Mouse (Mus musculus) embryonic facial prominence, embryonic 14.5 days (tissue): ENCODE results near the gene Ntm. TPM values are rescaled to one million over a fixed set of nuclear protein-coding genes. Genes with fewer than 3 reads are reported as not detected.

ENCODE experiments used
- ATAC-seq: fragments of 200-750 bp; cut with Nextera tagmentation; 2 replicates; pipeline ENCODE4 v1.8.0; 2017; ENCODE audit warnings: low read depth, moderate number of reproducible peaks, moderate TSS enrichment
- DNase-seq: peaks from one replicate; pipeline ENCODE4 v3.0.0-alpha.2; 2015; ENCODE audit warnings: low spot score
- H3K27ac ChIP-seq: fragments of 300-500 bp; sonication (generic); replicated peaks from 2 replicates; pipeline ENCODE4 v1.5.1; 2014; ENCODE audit warnings: low read depth, mild to moderate bottlenecking, low read length, moderate library complexity
- H3K27me3 ChIP-seq: fragments of 300-500 bp; sonication (generic); replicated peaks from 2 replicates; pipeline ENCODE4 v1.6.1; 2014; ENCODE audit warnings: low read length; ENCODE audit not compliant: control insufficient read depth, insufficient read depth
- H3K36me3 ChIP-seq: fragments of 300-500 bp; sonication (generic); 2 replicates; pipeline ENCODE4 v1.6.1; 2014; ENCODE audit warnings: low read length, mixed read lengths; ENCODE audit not compliant: control insufficient read depth, insufficient read depth
- H3K4me1 ChIP-seq: fragments of 300-500 bp; sonication (generic); 2 replicates; pipeline ENCODE4 v1.6.1; 2014; ENCODE audit warnings: antibody characterized with exemption, low read length; ENCODE audit not compliant: control insufficient read depth, insufficient read depth
- H3K4me2 ChIP-seq: fragments of 300-500 bp; sonication (generic); 2 replicates; pipeline ENCODE4 v1.6.1; 2014; ENCODE audit warnings: low read depth, mild to moderate bottlenecking, low read length, moderate library complexity, mixed read lengths
- H3K4me3 ChIP-seq: fragments of 300-500 bp; sonication (generic); 2 replicates; pipeline ENCODE4 v1.5.1; 2014; ENCODE audit warnings: low read depth, mild to moderate bottlenecking, low read length
- H3K9ac ChIP-seq: fragments of 300-500 bp; sonication (generic); 2 replicates; pipeline ENCODE4 v1.6.1; 2014; ENCODE audit warnings: low read depth, mild to moderate bottlenecking, low read length, moderate library complexity, mixed read lengths
- H3K9me3 ChIP-seq: fragments of 300-500 bp; sonication (generic); 2 replicates; pipeline ENCODE4 v1.6.1; 2016; ENCODE audit warnings: low read length; ENCODE audit not compliant: control insufficient read depth
- WGBS: fragments of 180-500 bp; shearing (Covaris S2); extraction: QIAGEN DNeasy Blood & Tissue Kit; methylation state at CpG from one replicate; pipeline ENCODE4 v1.1.7; 2014; 5-methylcytosine and 5-hydroxymethylcytosine counted together
- polyA plus RNA-seq: library from polyadenylated mRNA; unstranded; fragments of >200 nt; fragmentation: Nextera tagmentation; extraction: Ambion mirVana; gene quantifications from 2 replicates; pipeline ENCODE4 v1.2.1, GENCODE M21; 2014

Gene Ntm
- polyA plus RNA-seq, 1 experiment from 2014 or later = 28.2 TPM

GRCm38 (mm10) chr9:29267663-29268062 lies 695.3 kb downstream of the Ntm start:
- Histone ChIP-seq H3K9ac (no peak overlapping the region), H3K4me1 (no peaks in the 10 kb centered on the region), H3K27ac (no peak overlapping the region), H3K4me3 (no peak overlapping the region), H3K9me3 (no peaks in the 10 kb centered on the region), H3K27me3 (no peaks in the 10 kb centered on the region), H3K4me2 (no peak overlapping the region), H3K36me3 (no peaks in the 10 kb centered on the region)
- WGBS = 47% methylated on average over 3 of the region's 3 CpGs
- ATAC-seq (no peak), DNase-seq (no peak)

DNA sequence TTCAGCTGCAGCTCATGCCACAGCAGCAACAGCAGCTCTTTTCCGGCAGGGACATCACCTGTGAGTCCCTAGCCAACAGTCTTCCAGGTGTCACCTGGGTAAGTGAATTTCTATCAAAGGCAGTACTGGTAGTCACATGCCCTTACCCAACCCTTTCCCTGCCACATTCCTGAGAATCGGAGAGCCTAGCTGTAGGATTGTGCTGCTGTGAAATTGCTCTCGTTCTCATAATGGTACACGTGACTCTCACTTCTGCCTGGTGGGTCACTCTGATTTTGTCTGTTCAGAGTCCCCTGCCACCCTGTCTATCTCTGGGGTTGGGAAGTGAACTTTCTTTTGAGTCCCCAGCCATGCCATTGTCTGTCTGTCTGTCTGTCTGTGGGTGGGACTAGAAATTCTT lies 697.8 kb downstream of the Ntm start:
- no peak for DNase-seq
- WGBS = 63% methylated on average over 4 of the region's 4 CpGs
- no peak overlapping the region for H3K4me3 ChIP-seq
- no peaks in the 10 kb centered on the region for H3K9me3 ChIP-seq
- no peaks in the 10 kb centered on the region for H3K36me3 ChIP-seq
- H3K4me2 ChIP-seq = no peak overlapping the region
- H3K27ac ChIP-seq = no peak overlapping the region
- H3K4me1 ChIP-seq = no peaks in the 10 kb centered on the region
- no peaks in the 10 kb centered on the region for H3K27me3 ChIP-seq
- ATAC-seq = no peak
- H3K9ac ChIP-seq = no peak overlapping the region

DNA sequence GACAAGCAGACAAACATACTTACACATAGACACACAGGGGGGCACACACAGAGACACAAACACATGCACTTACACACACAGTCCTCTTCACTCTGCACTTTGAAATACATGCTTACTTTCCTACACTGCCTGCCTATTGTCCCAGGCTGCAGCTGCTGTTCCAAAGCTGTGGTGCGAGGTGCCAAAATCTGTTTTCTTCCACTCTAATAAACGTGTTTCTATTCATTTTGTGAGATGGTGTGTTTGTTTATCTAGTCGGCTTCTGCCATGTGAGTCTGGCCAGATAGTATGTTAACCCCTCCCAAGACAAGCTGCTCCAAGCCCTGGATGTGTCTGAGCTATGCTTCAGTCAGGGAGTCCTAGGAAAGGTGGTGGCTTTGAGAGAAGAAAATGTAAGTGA lies 700.1 kb downstream of the Ntm start:
- DNase-seq (no peak), ATAC-seq (no peak)
- Histone ChIP-seq H3K4me3 (no peak overlapping the region), H3K27me3 (no peaks in the 10 kb centered on the region), H3K36me3 (no peaks in the 10 kb centered on the region), H3K27ac (no peak overlapping the region), H3K4me2 (no peak overlapping the region), H3K4me1 (no peaks in the 10 kb centered on the region), H3K9ac (no peak overlapping the region), H3K9me3 (no peaks in the 10 kb centered on the region)
- WGBS = 50% methylated on average over 3 of the region's 3 CpGs

GRCm38 (mm10) chr9:29252866-29253265 lies 710.1 kb downstream of the Ntm start:
- no peak overlapping the region for H3K27ac ChIP-seq
- no peak overlapping the region for H3K4me3 ChIP-seq
- DNase-seq = no peak
- no peaks in the 10 kb centered on the region for H3K4me1 ChIP-seq
- ATAC-seq = no peak
- H3K36me3 ChIP-seq = no peaks in the 10 kb centered on the region
- WGBS = 84% methylated on average over 2 of the region's 2 CpGs
- no peak overlapping the region for H3K9ac ChIP-seq
- H3K27me3 ChIP-seq = no peaks in the 10 kb centered on the region
- no peak overlapping the region for H3K4me2 ChIP-seq
- no peaks in the 10 kb centered on the region for H3K9me3 ChIP-seq

DNA sequence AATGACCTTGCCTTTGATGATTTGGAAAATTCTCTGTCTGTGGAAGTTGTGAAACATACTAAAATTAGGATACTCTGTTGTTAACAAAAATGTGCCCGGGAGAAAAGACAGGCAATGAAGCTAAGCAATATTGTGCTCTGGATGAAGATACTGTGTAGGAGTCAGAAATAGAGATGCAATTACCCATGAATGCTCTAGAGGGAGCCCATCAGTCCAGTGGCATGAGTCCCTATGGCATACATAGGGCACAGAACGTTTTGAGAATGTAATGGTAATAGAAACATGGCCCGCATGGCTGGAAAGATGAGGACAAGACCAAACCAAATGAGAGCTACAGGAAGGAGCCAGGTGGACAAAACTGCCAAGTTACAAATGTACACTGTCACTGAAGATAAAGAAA lies 712.1 kb downstream of the Ntm start:
- no peak for DNase-seq
- 65% methylated on average over 3 of the region's 3 CpGs for WGBS
- no peak for ATAC-seq

GRCm38 (mm10) chr9:29247812-29248211 lies 715.1 kb downstream of the Ntm start:
- 49% methylated on average over 3 of the region's 3 CpGs for WGBS
- Histone ChIP-seq H3K9me3 (no peaks in the 10 kb centered on the region), H3K4me2 (no peak overlapping the region), H3K36me3 (no peaks in the 10 kb centered on the region), H3K27ac (no peak overlapping the region), H3K4me1 (no peaks in the 10 kb centered on the region), H3K27me3 (no peaks in the 10 kb centered on the region), H3K4me3 (no peak overlapping the region), H3K9ac (no peak overlapping the region)
- no peak for ATAC-seq
- DNase-seq = no peak

More for the DNA sequence above, 712.1 kb downstream of the Ntm start:
- no peaks in the 10 kb centered on the region for H3K27me3 ChIP-seq
- H3K4me3 ChIP-seq = no peak overlapping the region
- H3K9me3 ChIP-seq = no peaks in the 10 kb centered on the region
- H3K9ac ChIP-seq = no peak overlapping the region
- H3K27ac ChIP-seq = no peak overlapping the region
- H3K36me3 ChIP-seq = no peaks in the 10 kb centered on the region
- H3K4me2 ChIP-seq = no peak overlapping the region
- no peaks in the 10 kb centered on the region for H3K4me1 ChIP-seq

DNA sequence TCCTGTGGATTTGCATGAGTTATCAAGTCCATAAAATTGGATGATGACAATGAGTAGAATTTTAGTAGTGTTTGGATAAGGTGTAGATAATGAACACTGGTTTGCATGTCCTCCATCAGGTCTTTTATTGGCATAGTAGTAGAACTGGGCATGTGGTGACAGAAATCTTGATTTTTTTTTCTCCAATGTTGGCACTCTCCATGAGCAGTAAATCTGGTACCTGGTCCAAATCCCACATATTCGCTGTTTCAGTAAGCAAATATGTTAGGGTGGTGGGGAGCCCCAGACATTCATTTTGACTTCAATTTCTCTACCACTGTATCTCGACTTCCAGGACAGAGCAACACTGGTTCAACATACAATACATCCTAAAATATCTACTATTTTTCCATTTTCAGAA lies 718.9 kb downstream of the Ntm start:
- Histone ChIP-seq H3K4me3 (no peak overlapping the region), H3K9ac (no peak overlapping the region), H3K27ac (no peak overlapping the region), H3K4me2 (no peak overlapping the region), H3K4me1 (no peaks in the 10 kb centered on the region), H3K9me3 (no peaks in the 10 kb centered on the region), H3K27me3 (no peaks in the 10 kb centered on the region), H3K36me3 (no peaks in the 10 kb centered on the region)
- no peak for ATAC-seq
- WGBS = 88% methylated on average over 2 of the region's 2 CpGs
- DNase-seq = no peak

GRCm38 (mm10) chr9:29242497-29243422 lies 720.2 kb downstream of the Ntm start:
- no peak overlapping the region for H3K27ac ChIP-seq
- no peaks in the 10 kb centered on the region for H3K9me3 ChIP-seq
- no peaks in the 10 kb centered on the region for H3K27me3 ChIP-seq
- H3K4me2 ChIP-seq = no peak overlapping the region
- ATAC-seq (no peak), DNase-seq (no peak)
- 65% methylated on average over 8 of the region's 8 CpGs for WGBS
- no peak overlapping the region for H3K4me3 ChIP-seq
- H3K4me1 ChIP-seq = no peaks in the 10 kb centered on the region
- no peaks in the 10 kb centered on the region for H3K36me3 ChIP-seq
- H3K9ac ChIP-seq = no peak overlapping the region

GRCm38 (mm10) chr9:29240797-29241196 lies 722.1 kb downstream of the Ntm start:
- Histone ChIP-seq H3K4me3 (no peak overlapping the region), H3K4me2 (no peak overlapping the region), H3K27ac (no peak overlapping the region), H3K36me3 (no peaks in the 10 kb centered on the region), H3K9ac (no peak overlapping the region), H3K4me1 (no peaks in the 10 kb centered on the region), H3K9me3 (no peaks in the 10 kb centered on the region), H3K27me3 (no peaks in the 10 kb centered on the region)
- ATAC-seq = no peak
- WGBS = 85% methylated on average over 2 of the region's 2 CpGs
- no peak for DNase-seq
